Mouse (Mus musculus) stomach, adult 2 months (tissue): ENCODE measurements around the gene 4930407I10Rik. TPM values are rescaled to one million over a fixed set of nuclear protein-coding genes. Genes with fewer than 3 reads are reported as not detected.

Experiments
- polyA plus RNA-seq: library from polyadenylated mRNA; depleted of rRNA; stranded (reverse); fragments of >200 nt; gene quantifications from 2 replicates; pipeline ENCODE4 v1.2.3, GENCODE M21; 2012; rRNA removed

4930407I10Rik gene
- polyA plus RNA-seq, result not detected in 2 replicates

GRCm38 (mm10) chr15:82058719-82059201 is at the start of gene 4930407I10Rik:
4930407I10Rik (plus strand) TSS chr15:82059151.

GRCm38 (mm10) chr15:82033762-82034161 is 25.2 kb upstream of the 4930407I10Rik start, which contains the start of gene Desi1:
Desi1 (minus strand) TSS chr15:82033862.

GRCm38 (mm10) chr15:82047080-82047883 is 11.7 kb upstream of the 4930407I10Rik start, which contains the start of gene Snu13:
Snu13 (minus strand) TSS chr15:82047598.

GRCm38 (mm10) chr15:82069898-82070297 is 10.9 kb downstream of the 4930407I10Rik start, which contains the start of gene Mei1:
Mei1 (plus strand) TSS chr15:82069996.

Other genes with a start within 250 kb of the 4930407I10Rik start
- 13.6 and 13.8 TPM in 2 replicates for gene Tob2, start 200.4 kb upstream of the 4930407I10Rik start, polyA plus RNA-seq
- 20.7 and 21.6 TPM in 2 replicates for gene Phf5a, start 187.2 kb upstream of the 4930407I10Rik start, polyA plus RNA-seq
- 137 and 147 TPM in 2 replicates for gene Aco2, start 186.8 kb upstream of the 4930407I10Rik start, polyA plus RNA-seq
- gene Polr3h, start 132.9 kb upstream of the 4930407I10Rik start, polyA plus RNA-seq, result 4.3 TPM in 2 replicates
- 4.6 and 4.8 TPM in 2 replicates for gene Csdc2, start 122.4 kb upstream of the 4930407I10Rik start, polyA plus RNA-seq
- 30.1 and 41.6 TPM in 2 replicates for gene Pmm1, start 98.2 kb upstream of the 4930407I10Rik start, polyA plus RNA-seq
- gene 1700029P11Rik, start 78.6 kb upstream of the 4930407I10Rik start, polyA plus RNA-seq, result not detected in 2 replicates
- gene Xrcc6, start 71.3 kb upstream of the 4930407I10Rik start, polyA plus RNA-seq, result 5.4 and 5.5 TPM in 2 replicates
- 16.3 and 33.1 TPM in 2 replicates for gene Desi1, start 25.3 kb upstream of the 4930407I10Rik start, polyA plus RNA-seq
- gene Snu13, start 11.6 kb upstream of the 4930407I10Rik start, polyA plus RNA-seq, result 22.7 and 26.4 TPM in 2 replicates
- 0.04 TPM in 1 of 2 replicates, not detected in the other for gene Mei1, start 10.8 kb downstream of the 4930407I10Rik start, polyA plus RNA-seq
- 3.5 and 4.8 TPM in 2 replicates for gene Ccdc134, start 68.8 kb downstream of the 4930407I10Rik start, polyA plus RNA-seq
- gene Srebf2, start 88.0 kb downstream of the 4930407I10Rik start, polyA plus RNA-seq, result 159 and 162 TPM in 2 replicates
- 0.22 and 0.34 TPM in 2 replicates for gene Shisa8, start 153.7 kb downstream of the 4930407I10Rik start, polyA plus RNA-seq
- gene Tnfrsf13c, start 165.2 kb downstream of the 4930407I10Rik start, polyA plus RNA-seq, result 0.11 and 0.12 TPM in 2 replicates
- 9.3 and 11.8 TPM in 2 replicates for gene Cenpm, start 185.6 kb downstream of the 4930407I10Rik start, polyA plus RNA-seq
- 1.9 and 2.3 TPM in 2 replicates for gene 1500009C09Rik, start 193.2 kb downstream of the 4930407I10Rik start, polyA plus RNA-seq
- 0.52 and 0.78 TPM in 2 replicates for gene Sept3, start 215.7 kb downstream of the 4930407I10Rik start, polyA plus RNA-seq
- not detected in 2 replicates for gene Wbp2nl, start 239.8 kb downstream of the 4930407I10Rik start, polyA plus RNA-seq